Mouse (Mus musculus) liver, adult 2 months (tissue): ENCODE data around the gene Armh3. TPM values are rescaled to one million over a fixed set of nuclear protein-coding genes. Genes with fewer than 3 reads are reported as not detected.
A peak's percentile ranks its signal among the peaks of the same experiment; 100 is the strongest.

ENCODE experiments used
- DNase-seq: peaks from one replicate; pipeline ENCODE4 v3.0.0-alpha.2; 2011; ENCODE audit warnings: low read depth, low spot score; ENCODE audit errors: extremely low read depth
- H3K27ac ChIP-seq: fragments of 200-500 bp; replicated peaks from 2 replicates; pipeline ENCODE4 v1.5.1; 2012; ENCODE audit warnings: low read depth, mild to moderate bottlenecking, control low read depth, inconsistent platforms, low read length; ENCODE audit not compliant: insufficient read depth
- H3K27me3 ChIP-seq: fragments of 200-500 bp; 2 replicates; pipeline ENCODE4 v1.6.1; 2012; ENCODE audit warnings: mild to moderate bottlenecking, moderate library complexity, low read length, inconsistent platforms; ENCODE audit not compliant: control insufficient read depth, insufficient read depth
- H3K36me3 ChIP-seq: fragments of 200-500 bp; 2 replicates; pipeline ENCODE4 v1.6.1; 2012; ENCODE audit warnings: low read length, inconsistent platforms; ENCODE audit not compliant: control insufficient read depth, insufficient read depth
- H3K4me1 ChIP-seq: fragments of 200-500 bp; 2 replicates; pipeline ENCODE4 v1.6.1; 2011; ENCODE audit warnings: low read length; ENCODE audit not compliant: control insufficient read depth, insufficient read depth
- H3K4me3 ChIP-seq: fragments of 200-500 bp; 2 replicates; pipeline ENCODE4 v1.5.1; 2011; ENCODE audit warnings: low read depth, mild to moderate bottlenecking, control low read depth, low read length, moderate library complexity; ENCODE audit not compliant: insufficient read depth
- H3K79me2 ChIP-seq: fragments of 200-500 bp; 2 replicates; pipeline ENCODE4 v1.6.1; 2012; ENCODE audit warnings: inconsistent platforms, mild to moderate bottlenecking, low read length, moderate library complexity; ENCODE audit not compliant: control insufficient read depth, insufficient read depth
- H3K9ac ChIP-seq: fragments of 200-500 bp; 2 replicates; pipeline ENCODE4 v1.6.1; 2012; ENCODE audit warnings: low read depth, mild to moderate bottlenecking, control low read depth, inconsistent platforms, low read length
- CTCF ChIP-seq: fragments of 200-500 bp; IDR thresholded peaks from 2 replicates; pipeline ENCODE4 v1.5.1; 2011; ENCODE audit warnings: low read depth, low read length, control low read depth
- POLR2A ChIP-seq: fragments of 200-500 bp; IDR thresholded peaks from 2 replicates; pipeline ENCODE4 v1.6.1; 2011; ENCODE audit warnings: low read length, control low read depth; ENCODE audit not compliant: insufficient read depth; ENCODE audit errors: extremely low read depth
- WGBS: fragments of 180-500 bp; shearing (Covaris S2); methylation state at CpG from one replicate; pipeline ENCODE4 v1.1.7; 2018; 5-methylcytosine and 5-hydroxymethylcytosine counted together
- polyA plus RNA-seq: library from polyadenylated mRNA; depleted of rRNA; stranded (reverse); fragments of >200 nt; gene quantifications from 2 replicates; pipeline ENCODE4 v1.2.3, GENCODE M21; 2012
- total RNA-seq: library from RNA; depleted of rRNA; stranded (reverse); fragments of >200 nt; gene quantifications from 2 replicates; pipeline ENCODE4 v1.2.3, GENCODE M21; 2014

Armh3 gene
- total and polyA plus RNA-seq, 2 experiments: 3.8 to 5.2 TPM

- Histone ChIP-seq H3K4me1 (no peaks in the 10 kb centered on the region), H3K27me3 (no peaks in the 10 kb centered on the region), H3K27ac (no peak overlapping the region), H3K36me3 (no peaks in the 10 kb centered on the region; the same call in 1 of the 2 replicates), H3K79me2 (no peaks in the 10 kb centered on the region; the same call in 1 of the 2 replicates), H3K4me3 (no peak overlapping the region), H3K9ac (no peak overlapping the region)
- no peak for TF ChIP-seq CTCF
- TF ChIP-seq POLR2A: no peak
- no peak for DNase-seq
- 34% methylated on average over 1 of the region's 1 CpGs for WGBS
Measured at GRCm38 (mm10) chr19:45873320-45873719, 125.0 kb downstream of the Armh3 start.

GRCm38 (mm10) chr19:45855284-45855920, 142.9 kb downstream of the Armh3 start:
- no peak overlapping the region for H3K9ac ChIP-seq
- DNase-seq: no peak

GRCm38 (mm10) chr19:45854521-45854920, 143.8 kb downstream of the Armh3 start:
- no peak for DNase-seq

More at GRCm38 (mm10) chr19:45855284-45855920, 142.9 kb downstream of the Armh3 start:
- 86% methylated on average over 8 of the region's 8 CpGs for WGBS
- TF ChIP-seq CTCF: no peak
- TF ChIP-seq POLR2A: no peak
- Histone ChIP-seq H3K27ac (no peak overlapping the region), H3K4me3 (no peak overlapping the region), H3K36me3 (peaks cover 1% of the 10 kb centered on the region; the same call in 1 of the 2 replicates), H3K4me1 (no peaks in the 10 kb centered on the region), H3K79me2 (no peaks in the 10 kb centered on the region), H3K27me3 (no peaks in the 10 kb centered on the region)

GRCm38 (mm10) chr19:45847733-45848093, 150.6 kb downstream of the Armh3 start:
- no peaks in the 10 kb centered on the region for H3K79me2 ChIP-seq
- TF ChIP-seq POLR2A (no peak), CTCF (no peak)
- 97% methylated on average over 4 of the region's 4 CpGs for WGBS
- H3K4me3 ChIP-seq: no peak overlapping the region
- no peak for DNase-seq
- peaks cover 2% of the 10 kb centered on the region; the same call in 1 of the 2 replicates for H3K4me1 ChIP-seq
- peaks cover 1% of the 10 kb centered on the region; the same call in 1 of the 2 replicates for H3K36me3 ChIP-seq
- no peak overlapping the region for H3K27ac ChIP-seq
- no peaks in the 10 kb centered on the region for H3K27me3 ChIP-seq
- H3K9ac ChIP-seq: no peak overlapping the region

More at GRCm38 (mm10) chr19:45854521-45854920, 143.8 kb downstream of the Armh3 start:
- Histone ChIP-seq H3K4me1 (no peaks in the 10 kb centered on the region), H3K27ac (no peak overlapping the region), H3K9ac (no peak overlapping the region), H3K36me3 (peaks cover 1% of the 10 kb centered on the region; the same call in 1 of the 2 replicates), H3K27me3 (no peaks in the 10 kb centered on the region), H3K4me3 (no peak overlapping the region), H3K79me2 (no peaks in the 10 kb centered on the region)
- 91% methylated on average over 7 of the region's 7 CpGs for WGBS
- TF ChIP-seq POLR2A (no peak), CTCF (no peak)

- Histone ChIP-seq H3K79me2 (no peaks in the 10 kb centered on the region), H3K4me3 (no peak overlapping the region), H3K9ac (no peak overlapping the region), H3K4me1 (peaks cover 2% of the 10 kb centered on the region; the same call in 1 of the 2 replicates), H3K27ac (no peak overlapping the region), H3K27me3 (no peaks in the 10 kb centered on the region), H3K36me3 (peaks cover 1% of the 10 kb centered on the region; the same call in 1 of the 2 replicates)
- peak; percentile 28; the same call in 1 of the 2 replicates for TF ChIP-seq CTCF
- TF ChIP-seq POLR2A: no peak
- 96% methylated on average over 3 of the region's 3 CpGs for WGBS
- no peak for DNase-seq
Measured at GRCm38 (mm10) chr19:45847016-45847732, 151.1 kb downstream of the Armh3 start.

GRCm38 (mm10) chr19:45844209-45844608, 154.1 kb downstream of the Armh3 start:
- no peaks in the 10 kb centered on the region for H3K27me3 ChIP-seq
- H3K36me3 ChIP-seq: no peaks in the 10 kb centered on the region
- WGBS: 33% methylated on average over 3 of the region's 3 CpGs
- DNase-seq: peak; percentile 44
- H3K9ac ChIP-seq: no peak overlapping the region
- H3K79me2 ChIP-seq: no peaks in the 10 kb centered on the region
- TF ChIP-seq CTCF (no peak), POLR2A (no peak)
- peaks cover 2% of the 10 kb centered on the region; the same call in 1 of the 2 replicates for H3K4me1 ChIP-seq
- H3K4me3 ChIP-seq: no peak overlapping the region
- H3K27ac ChIP-seq: no peak overlapping the region
